Mouse (Mus musculus) layer of hippocampus, adult 2 months (tissue): ENCODE data around the gene Rad54l2. TPM values are rescaled to one million over a fixed set of nuclear protein-coding genes. Genes with fewer than 3 reads are reported as not detected.

Experiments used
- DNase-seq, 2 experiments: peaks; one replicate each; pipeline ENCODE4 v3.0.0; 2022; ENCODE audit warnings: low spot score in 2 of 2
- H3K27ac ChIP-seq: fragments of 200-600 bp; 2 replicates; pipeline ENCODE4 v1.8.1; 2022
- H3K4me3 ChIP-seq: fragments of 200-600 bp; 2 replicates; pipeline ENCODE4 v1.8.1; 2022; ENCODE audit warnings: mild to moderate bottlenecking
- CTCF ChIP-seq: fragments of 200-600 bp; conservative IDR thresholded peaks from 2 replicates; pipeline ENCODE4 v1.8.1; 2022; ENCODE audit warnings: antibody characterized with exemption, mild to moderate bottlenecking, moderate library complexity
- total RNA-seq, 2 experiments: library from RNA; stranded (reverse); gene quantifications; 2 replicates each; pipeline ENCODE4 v1.2.3; 2021

Rad54l2 gene
- total RNA-seq, 2 experiments from 2014 or later, result 17.7 to 19.2 TPM

DNA sequence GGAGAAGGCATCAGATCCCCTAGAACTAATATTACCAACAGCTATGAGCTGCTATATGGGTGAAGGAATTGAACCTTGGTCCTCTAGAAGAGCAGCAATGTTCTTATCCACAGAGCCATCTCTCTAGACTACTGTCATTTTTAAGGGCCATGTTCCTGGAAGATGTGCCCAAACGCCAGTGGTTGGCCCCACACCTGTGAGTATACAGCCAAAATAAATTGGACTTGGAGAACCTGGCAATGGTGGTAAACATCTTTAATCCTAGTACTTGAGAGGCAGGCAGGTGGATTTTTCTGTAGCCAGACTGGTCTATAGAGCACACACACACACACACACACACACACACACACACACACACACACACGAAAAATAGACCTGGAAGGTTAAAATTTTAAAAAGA, 59.6 kb downstream of the Rad54l2 start:
- Histone ChIP-seq H3K27ac (no peak overlapping the region), H3K4me3 (no peak overlapping the region)
- no peak for DNase-seq
- no peak for TF ChIP-seq CTCF

DNA sequence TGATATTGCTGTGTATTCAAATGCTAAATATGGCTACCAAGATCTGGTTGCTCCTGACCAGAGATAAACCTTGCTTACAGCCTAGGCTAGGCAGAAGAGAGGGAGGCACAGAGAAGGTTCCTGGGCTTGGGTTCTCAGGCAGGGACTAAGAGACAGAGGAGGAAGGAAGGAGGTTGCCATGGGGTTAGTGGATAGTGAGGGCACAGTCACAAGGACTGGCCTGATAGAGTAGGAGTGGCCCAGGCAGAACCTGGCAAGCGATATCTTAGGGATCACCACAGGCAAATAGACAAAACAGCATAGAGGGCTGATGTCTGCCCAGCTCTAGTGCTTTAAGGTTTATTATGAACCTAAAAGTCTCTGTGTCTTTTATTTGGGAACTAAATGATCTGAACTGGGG, 62.1 kb downstream of the Rad54l2 start:
- no peak overlapping the region for H3K4me3 ChIP-seq
- H3K27ac ChIP-seq, result no peak overlapping the region
- TF ChIP-seq CTCF, result no peak
- DNase-seq, result no peak

DNA sequence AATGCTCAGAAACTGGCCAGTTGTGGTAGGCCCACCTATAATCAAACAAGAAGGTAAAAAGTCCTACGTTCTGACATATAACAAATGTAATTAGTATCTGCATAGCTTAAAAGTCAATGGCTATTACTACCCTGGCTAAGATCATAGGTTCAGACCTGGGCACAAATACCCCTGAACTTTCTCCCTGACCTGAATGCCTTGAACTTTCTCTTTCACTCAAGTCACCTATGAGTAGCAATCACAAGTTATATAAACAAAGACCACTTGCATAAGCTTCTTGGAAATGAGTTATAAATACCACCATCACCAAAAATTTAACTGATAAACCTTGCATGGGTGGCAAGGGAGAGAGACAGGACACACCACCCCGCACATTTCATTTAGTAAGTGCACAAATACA, 63.6 kb downstream of the Rad54l2 start:
- DNase-seq, result no peak
- H3K4me3 ChIP-seq, result no peak overlapping the region
- TF ChIP-seq CTCF, result no peak
- H3K27ac ChIP-seq, result no peak overlapping the region

DNA sequence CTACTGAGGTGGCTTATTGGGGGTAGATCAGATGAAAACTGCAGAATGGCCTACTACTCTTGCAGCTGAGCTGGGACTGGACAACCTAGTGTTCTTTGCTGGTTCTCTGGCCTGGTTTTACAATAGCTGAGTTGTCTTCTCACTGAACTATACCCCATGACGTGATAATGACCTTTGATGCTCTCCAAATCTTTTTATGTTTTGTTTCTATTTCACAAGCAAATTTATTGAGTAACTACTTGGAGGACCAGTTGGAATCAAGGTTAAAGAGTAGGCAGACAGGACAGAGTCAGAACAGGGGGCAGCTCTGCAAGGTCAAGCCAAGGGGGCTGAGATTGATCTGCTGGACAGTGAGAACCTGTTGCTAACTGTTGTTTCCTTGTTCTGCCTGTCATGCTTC, 64.1 kb downstream of the Rad54l2 start:
- Histone ChIP-seq H3K4me3 (no peak overlapping the region), H3K27ac (no peak overlapping the region)
- no peak for DNase-seq
- TF ChIP-seq CTCF, result no peak

DNA sequence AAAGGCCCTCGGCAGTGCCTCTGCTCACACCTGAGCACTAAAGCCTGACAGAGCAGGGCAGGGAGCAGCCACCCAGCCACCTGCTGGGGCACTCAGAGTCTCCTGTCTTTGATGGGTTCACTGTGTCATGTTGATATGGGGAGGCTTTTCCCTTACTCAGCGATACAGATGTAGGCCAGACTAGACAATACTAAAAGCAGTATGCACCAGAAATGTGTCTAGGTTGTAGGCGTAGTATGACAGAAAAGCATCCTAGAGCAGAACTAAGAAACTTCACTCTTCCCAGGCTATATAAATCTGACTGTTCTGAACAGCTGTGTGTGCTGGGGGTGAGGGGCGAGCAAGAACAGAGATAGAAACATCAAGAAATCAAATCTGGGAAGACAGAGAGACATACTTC, 72.3 kb downstream of the Rad54l2 start:
- Histone ChIP-seq H3K27ac (no peak overlapping the region), H3K4me3 (no peak overlapping the region)
- DNase-seq, result no peak
- TF ChIP-seq CTCF, result no peak

DNA sequence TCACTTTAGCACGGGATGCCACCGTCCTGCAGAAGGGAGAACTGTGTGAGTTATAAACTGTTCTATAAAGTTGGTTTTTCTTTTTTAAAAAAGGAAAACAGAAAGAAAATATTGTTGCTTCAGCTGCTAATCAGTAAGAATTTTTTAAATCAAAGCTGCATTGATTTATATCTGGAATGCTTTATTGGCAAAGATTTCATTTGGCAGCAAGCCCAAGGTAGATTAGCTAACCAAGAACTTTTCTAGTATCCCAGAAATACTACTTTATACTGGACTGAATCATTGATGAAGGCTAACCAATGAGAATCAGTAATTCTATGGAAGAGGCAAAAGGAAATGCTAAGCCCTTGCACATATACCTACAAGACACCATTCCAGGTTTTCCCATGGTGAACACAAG, 72.8 kb downstream of the Rad54l2 start:
- H3K4me3 ChIP-seq, result no peak overlapping the region

DNA sequence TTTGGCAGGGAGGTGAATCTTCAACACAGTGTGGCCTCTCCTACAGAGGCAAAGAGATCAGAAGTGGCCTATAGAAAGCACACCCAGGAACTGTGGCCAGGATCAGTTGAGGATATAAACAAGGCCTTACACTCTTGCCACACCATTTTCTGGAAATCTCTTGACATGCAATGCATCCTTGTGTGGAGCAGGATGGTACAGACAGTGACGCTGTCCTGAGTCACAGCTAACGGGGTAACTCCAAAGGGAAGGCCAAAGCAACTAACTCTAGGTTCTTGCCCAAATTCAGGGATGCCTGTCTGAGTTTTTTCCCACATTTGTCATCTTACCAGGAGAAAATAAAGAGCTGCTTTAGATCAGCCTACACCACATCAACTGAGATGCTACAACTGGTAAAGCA, 76.5 kb downstream of the Rad54l2 start:
- Histone ChIP-seq H3K27ac (no peak overlapping the region), H3K4me3 (no peak overlapping the region)
- no peak for TF ChIP-seq CTCF

More for the DNA sequence above, 72.8 kb downstream of the Rad54l2 start:
- H3K27ac ChIP-seq, result no peak overlapping the region
- no peak for DNase-seq
- TF ChIP-seq CTCF, result no peak

DNA sequence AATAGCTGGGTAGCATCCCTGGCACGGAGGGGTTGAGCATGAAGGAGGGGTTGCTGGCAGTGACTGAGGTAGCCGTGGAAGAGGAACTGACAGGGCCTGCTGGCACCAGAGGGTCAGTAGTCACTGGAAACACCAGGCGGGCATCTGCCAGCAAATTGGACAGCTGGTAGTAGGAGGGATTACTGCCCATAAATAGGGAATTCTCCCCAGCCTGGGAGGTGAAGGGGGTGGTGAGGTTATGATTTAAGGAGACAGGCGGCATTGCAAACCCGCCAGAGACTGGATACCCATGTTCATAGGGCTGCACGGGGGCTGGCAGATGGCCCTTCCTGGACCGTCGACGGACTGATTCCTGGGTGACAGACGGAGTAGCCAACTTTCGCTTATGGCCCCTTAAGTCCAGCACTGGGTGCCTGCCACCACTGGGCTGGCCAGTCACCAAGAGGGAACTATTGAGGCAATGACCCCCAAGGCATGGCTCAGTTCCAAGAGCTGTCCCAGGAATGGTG, 96.0 kb downstream of the Rad54l2 start:
- H3K4me3 ChIP-seq, result no peak overlapping the region
- no peak for DNase-seq
- TF ChIP-seq CTCF, result no peak
- no peak overlapping the region for H3K27ac ChIP-seq

More for the DNA sequence above, 76.5 kb downstream of the Rad54l2 start:
- DNase-seq, result no peak

DNA sequence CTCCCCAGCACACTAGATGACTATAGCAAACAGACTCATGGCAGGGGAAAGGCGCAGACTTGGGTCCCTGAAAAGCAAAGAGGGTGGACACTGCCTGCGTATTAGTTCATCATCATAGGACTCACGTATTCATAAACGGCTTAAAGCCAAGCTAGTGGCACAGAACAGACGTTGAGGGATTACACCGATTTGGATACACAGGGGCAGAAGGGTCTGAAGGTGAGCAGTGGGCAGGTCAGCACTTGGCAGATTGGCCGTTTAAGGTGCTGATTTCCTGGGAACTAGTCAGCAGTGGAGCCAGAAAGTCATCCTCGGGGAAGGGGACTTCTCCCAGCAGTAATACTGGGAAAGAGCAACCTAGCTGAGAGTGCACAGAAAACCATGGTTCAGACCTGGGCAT, 100.2 kb downstream of the Rad54l2 start:
- TF ChIP-seq CTCF, result no peak
- H3K27ac ChIP-seq, result no peak overlapping the region
- H3K4me3 ChIP-seq, result no peak overlapping the region
- DNase-seq, result no peak

DNA sequence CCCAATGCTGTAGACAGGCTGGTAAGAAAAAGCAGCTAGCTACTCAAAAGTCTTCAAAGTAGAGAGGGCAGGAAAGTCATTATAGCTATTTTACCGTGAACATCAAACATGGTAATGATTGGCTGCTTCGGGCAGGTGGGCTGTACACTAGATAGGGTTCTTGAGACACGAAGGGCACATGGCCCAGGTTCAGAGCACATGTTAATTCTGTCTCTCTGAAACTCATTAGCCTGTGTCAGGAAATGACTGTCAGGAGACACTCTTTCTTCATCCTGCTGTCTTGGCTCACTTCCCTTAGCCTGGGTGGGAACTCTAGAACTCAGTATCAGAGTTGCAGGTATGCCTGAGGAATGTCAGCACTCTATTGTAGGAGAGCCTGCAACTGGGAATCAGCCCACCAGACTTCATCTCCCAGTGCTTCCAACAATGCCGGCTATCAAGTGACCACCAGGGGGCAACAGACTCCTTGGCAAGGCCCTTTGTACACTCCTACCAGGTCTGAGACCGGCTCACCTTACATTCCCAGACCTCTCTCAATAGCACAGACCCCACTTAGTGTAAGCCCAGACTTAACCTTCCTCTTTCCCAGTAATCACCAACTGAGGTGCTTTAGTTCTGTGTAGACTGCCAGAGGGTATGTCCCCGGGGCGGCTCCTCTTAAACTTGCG, 101.9 kb downstream of the Rad54l2 start:
- Histone ChIP-seq H3K4me3 (no peak overlapping the region), H3K27ac (peak overlapping the region; percentile 82)
- peak; percentile 43 to 76 for DNase-seq
- peak; percentile 94 for TF ChIP-seq CTCF

DNA sequence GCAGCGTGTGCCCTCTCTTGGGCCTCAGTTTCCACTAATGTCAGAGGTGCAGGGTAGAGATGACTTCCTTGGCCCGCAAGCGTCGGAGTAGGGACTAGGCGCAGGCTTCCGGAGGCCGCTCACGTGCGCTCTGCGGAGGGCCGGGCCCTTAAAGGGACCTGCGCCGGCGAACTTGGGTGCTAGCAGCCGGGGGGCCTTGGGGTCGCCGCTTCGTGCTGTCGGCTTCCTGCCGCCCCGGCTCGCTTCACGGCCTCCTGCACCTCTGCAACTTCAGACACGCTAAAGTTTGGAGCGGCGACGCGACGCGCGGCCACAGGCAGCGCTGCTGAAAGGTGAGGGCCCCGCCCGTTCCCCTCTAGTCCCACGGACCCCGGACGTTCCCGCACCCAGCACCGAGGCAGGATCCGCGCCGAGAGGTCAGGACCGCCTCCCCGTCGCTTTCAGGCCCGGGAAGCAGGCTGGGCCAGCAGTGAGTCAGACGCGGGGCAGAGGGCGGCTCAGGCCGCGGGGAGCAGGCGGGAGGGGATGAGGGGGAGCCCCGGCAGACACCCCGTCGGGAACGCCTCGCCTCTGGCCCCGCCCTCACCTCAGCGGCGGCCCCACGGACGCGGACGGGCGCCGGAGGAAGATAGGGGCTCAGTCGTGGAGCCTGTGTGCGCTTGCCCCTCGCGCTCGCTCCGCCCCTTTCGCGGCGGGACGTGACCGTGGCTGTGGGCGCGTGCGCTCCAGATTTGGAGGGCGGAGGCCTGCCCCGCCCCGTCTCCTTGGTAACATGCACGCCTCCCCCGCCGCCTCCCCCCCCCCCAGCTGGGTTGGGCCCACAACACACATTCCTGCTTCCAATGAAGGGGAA, 103.5 kb downstream of the Rad54l2 start, which contains the start of gene Tex264:
Tex264 (minus strand) TSS at position 679 of the 853 bp plus-strand sequence.
- peak within 1 kb of the TSS; percentile 93 for H3K27ac ChIP-seq
- no peak for TF ChIP-seq CTCF
- peak; percentile 86 to 87 for DNase-seq
- peak within 1 kb of the TSS; percentile 84 for H3K4me3 ChIP-seq

DNA sequence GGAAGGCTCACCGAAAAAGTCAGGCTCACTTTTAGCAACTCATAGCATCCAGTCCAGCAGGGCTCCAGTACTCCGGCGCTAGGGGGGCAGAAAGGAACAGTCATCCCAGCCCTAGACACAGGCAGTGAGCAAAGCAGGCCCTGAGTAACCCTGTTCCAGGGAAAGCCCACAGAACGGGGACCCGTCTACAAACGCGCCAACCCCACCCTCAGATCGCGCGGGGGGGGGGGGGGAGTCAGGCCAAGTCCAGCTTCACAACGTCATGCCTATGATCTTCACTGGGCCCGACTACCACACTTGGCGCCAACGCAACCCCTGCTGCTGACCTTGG, 104.1 kb downstream of the Rad54l2 start:
- Histone ChIP-seq H3K27ac (peak overlapping the region; percentile 93), H3K4me3 (peak overlapping the region; percentile 84)
- no peak for DNase-seq
- TF ChIP-seq CTCF, result no peak

DNA sequence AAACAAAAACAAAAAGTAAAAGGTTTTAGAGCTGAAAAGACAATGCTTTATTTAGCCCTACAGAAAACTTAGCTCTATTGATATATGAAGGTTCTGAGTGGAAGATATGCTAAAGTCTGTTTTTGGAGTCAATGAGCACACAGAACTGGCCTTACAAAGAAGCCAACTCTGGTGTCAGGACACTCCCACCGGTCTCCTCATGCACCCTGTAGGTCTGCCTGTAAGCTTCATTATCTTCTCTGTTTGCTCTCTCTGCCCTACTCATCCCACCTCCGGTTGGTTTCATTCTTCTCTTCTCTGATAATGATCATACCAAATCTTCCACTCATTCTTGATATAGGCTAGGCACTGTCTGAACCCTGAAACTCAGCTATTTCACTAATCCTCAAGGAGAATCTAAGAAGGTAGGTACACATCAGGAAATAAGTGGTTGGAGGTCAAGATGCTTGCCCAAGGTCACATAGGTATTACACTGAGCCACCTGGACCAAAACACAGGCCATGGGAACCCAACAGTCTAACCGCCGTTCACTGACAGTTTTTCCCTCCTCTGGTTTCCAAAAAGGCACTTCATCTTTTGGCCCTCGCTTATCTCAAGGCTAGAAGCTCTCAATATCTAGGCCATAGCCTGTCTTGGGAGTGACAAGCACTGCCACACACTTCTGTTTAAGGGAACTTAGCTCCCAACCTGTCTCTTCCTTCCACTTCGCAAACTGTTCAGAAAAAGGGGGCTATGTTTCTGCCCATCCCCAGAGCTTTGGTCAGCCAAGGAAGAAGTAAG, 104.7 kb downstream of the Rad54l2 start:
- peak overlapping the region; percentile 93; the same call in 1 of the 2 replicates for H3K27ac ChIP-seq
- no peak for DNase-seq
- no peak for TF ChIP-seq CTCF
- peak overlapping the region; percentile 84 for H3K4me3 ChIP-seq
